Mouse (Mus musculus): ENCODE data around the gene 3100002H09Rik. TPM values are rescaled to one million over a fixed set of nuclear protein-coding genes. Genes with fewer than 3 reads are reported as not detected.

The 3100002H09Rik gene
- total and polyA plus RNA-seq, 3 experiments = 0.27 TPM; not detected in 2

GRCm38 (mm10) chr4:124562721-124563120 lies 47.9 kb downstream of the 3100002H09Rik start:
- Histone ChIP-seq H3K9me3 (replicated peaks) (no peaks in the 10 kb centered on the region), H3K4me1 (ENCODE audit: insufficient read depth, low read depth, low read length) (no peaks in the 10 kb centered on the region), H3K4me3 (ENCODE audit: low read depth, low read length) (no peak overlapping the region), H3K36me3 (replicated peaks) (no peaks in the 10 kb centered on the region), H3K27me3 (ENCODE audit: insufficient read depth, low read length) (peaks cover 2% of the 10 kb centered on the region; the same call in 1 of the 2 replicates)
- DNase-seq (ENCODE audit: low spot score) (no peak), ATAC-seq (ENCODE audit: extremely low read depth, insufficient number of reproducible peaks, low FRiP score, poor library complexity, severe bottlenecking) (no peak)
- TF ChIP-seq GATA2 (IDR thresholded peaks at IDR 0.05; ENCODE audit: borderline replicate concordance, low read depth, low read length) (no peak), GATA1 (IDR thresholded peaks at IDR 0.05; ENCODE audit: borderline replicate concordance, low read length) (no peak), TAL1 (conservative IDR thresholded peaks at IDR 0.05; ENCODE audit: low read depth, low read length) (no peak), POLR2AphosphoS5 (IDR thresholded peaks at IDR 0.05; ENCODE audit: insufficient replicate concordance, low read depth, low read length) (no peak), CTCF (IDR thresholded peaks at IDR 0.05; ENCODE audit: low read depth, low read length) (no peak)

Other genes starting within 250 kb of the 3100002H09Rik start
- not detected in 2 replicates for gene Pou3f1, start 46.0 kb upstream of the 3100002H09Rik start, total RNA-seq (2014; fragmentation: Nextera tagmentation)
- 0.05 TPM in 1 of 2 replicates, not detected in the other for gene Pou3f1, start 46.0 kb upstream of the 3100002H09Rik start, total RNA-seq (2017)
- not detected in 2 replicates for gene Pou3f1, start 46.0 kb upstream of the 3100002H09Rik start, polyA plus RNA-seq (2012)
- 80.4 and 94.2 TPM in 2 replicates for gene Utp11, start 82.8 kb upstream of the 3100002H09Rik start, total RNA-seq (2014; fragmentation: Nextera tagmentation)
- gene Utp11, start 82.8 kb upstream of the 3100002H09Rik start, total RNA-seq (2017) = 69.2 and 94.3 TPM in 2 replicates
- 12.6 and 16.7 TPM in 2 replicates for gene Utp11, start 82.8 kb upstream of the 3100002H09Rik start, polyA plus RNA-seq (2012)
- gene Fhl3, start 89.9 kb upstream of the 3100002H09Rik start, total RNA-seq (2014; fragmentation: Nextera tagmentation) = 22.9 and 29.7 TPM in 2 replicates
- gene Fhl3, start 89.9 kb upstream of the 3100002H09Rik start, total RNA-seq (2017) = 13.5 and 15.2 TPM in 2 replicates
- gene Fhl3, start 89.9 kb upstream of the 3100002H09Rik start, polyA plus RNA-seq (2012) = 27.6 and 28.2 TPM in 2 replicates
- gene Sf3a3, start 104.0 kb upstream of the 3100002H09Rik start, total RNA-seq (2014; fragmentation: Nextera tagmentation) = 106 and 126 TPM in 2 replicates
- 168 and 172 TPM in 2 replicates for gene Sf3a3, start 104.0 kb upstream of the 3100002H09Rik start, total RNA-seq (2017)
- gene Sf3a3, start 104.0 kb upstream of the 3100002H09Rik start, polyA plus RNA-seq (2012) = 53.7 and 56.7 TPM in 2 replicates
- 127 and 141 TPM in 2 replicates for gene Inpp5b, start 131.0 kb upstream of the 3100002H09Rik start, total RNA-seq (2014; fragmentation: Nextera tagmentation)
- 119 and 128 TPM in 2 replicates for gene Inpp5b, start 131.0 kb upstream of the 3100002H09Rik start, total RNA-seq (2017)
- 48.3 and 51.4 TPM in 2 replicates for gene Inpp5b, start 131.0 kb upstream of the 3100002H09Rik start, polyA plus RNA-seq (2012)
- 21.5 and 31.5 TPM in 2 replicates for gene Mtf1, start 191.3 kb upstream of the 3100002H09Rik start, total RNA-seq (2014; fragmentation: Nextera tagmentation)
- 20.7 and 22.5 TPM in 2 replicates for gene Mtf1, start 191.3 kb upstream of the 3100002H09Rik start, total RNA-seq (2017)
- 7.6 and 9.7 TPM in 2 replicates for gene Mtf1, start 191.3 kb upstream of the 3100002H09Rik start, polyA plus RNA-seq (2012)
- 27.1 and 47.2 TPM in 2 replicates for gene Yrdc, start 239.9 kb upstream of the 3100002H09Rik start, total RNA-seq (2014; fragmentation: Nextera tagmentation)
- 29.2 and 33.5 TPM in 2 replicates for gene Yrdc, start 239.9 kb upstream of the 3100002H09Rik start, total RNA-seq (2017)
- gene Yrdc, start 239.9 kb upstream of the 3100002H09Rik start, polyA plus RNA-seq (2012) = 14.1 and 17.8 TPM in 2 replicates
- 8.4 and 13.8 TPM in 2 replicates for gene 1110065P20Rik, start 240.4 kb upstream of the 3100002H09Rik start, total RNA-seq (2014; fragmentation: Nextera tagmentation)
- gene 1110065P20Rik, start 240.4 kb upstream of the 3100002H09Rik start, total RNA-seq (2017) = 12.7 and 18.4 TPM in 2 replicates
- 25.6 and 32.1 TPM in 2 replicates for gene 1110065P20Rik, start 240.4 kb upstream of the 3100002H09Rik start, polyA plus RNA-seq (2012)